Mouse (Mus musculus): Measurements from ENCODE around the gene Aknad1. TPM values are rescaled to one million over a fixed set of nuclear protein-coding genes. Genes with fewer than 3 reads are reported as not detected.

Gene Aknad1
- polyA plus RNA-seq, 1 experiment, result 2.9 TPM

DNA sequence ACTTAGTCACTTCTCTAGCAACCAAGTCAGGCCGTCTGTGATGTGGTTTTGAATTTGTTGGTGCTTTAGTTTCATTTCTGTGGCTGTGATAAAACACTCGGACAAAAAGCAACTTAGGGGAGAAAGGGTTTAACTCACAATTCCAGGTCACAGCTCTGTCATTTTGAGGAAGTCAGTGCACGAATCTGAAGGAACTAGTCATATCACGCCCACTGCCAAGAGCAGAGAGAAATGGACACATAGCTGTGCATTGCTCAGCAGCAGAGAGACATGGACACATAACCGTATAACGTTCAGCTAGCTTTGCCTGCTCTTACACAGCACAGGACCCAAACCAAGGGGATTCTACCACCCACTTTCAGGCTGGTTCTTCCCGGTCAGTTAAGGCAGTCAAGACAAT lies 13.0 kb upstream of the Aknad1 start:
- no peaks in the 10 kb centered on the region for H3K27me3 ChIP-seq (ENCODE audit: control insufficient read depth, insufficient read depth, insufficient read length)
- no peak overlapping the region for H3ac ChIP-seq (ENCODE audit: control insufficient read depth, insufficient read length)
- H3K36me3 ChIP-seq (ENCODE audit: control insufficient read depth, insufficient read depth), result no peaks in the 10 kb centered on the region
- TF ChIP-seq POLR2AphosphoS2 (IDR thresholded peaks at IDR 0.05; ENCODE audit: insufficient read length, low read depth), result no peak
- no peak for TF ChIP-seq REST (IDR thresholded peaks at IDR 0.05; ENCODE audit: insufficient read depth, insufficient read length)
- no peak for TF ChIP-seq TCF3 (IDR thresholded peaks at IDR 0.05; ENCODE audit: insufficient read length, low read depth)
- no peak for TF ChIP-seq TCF12 (IDR thresholded peaks at IDR 0.05; ENCODE audit: insufficient read depth, poor library complexity, severe bottlenecking)
- no peak for TF ChIP-seq E2F4 (IDR thresholded peaks at IDR 0.05; ENCODE audit: insufficient read depth)
- no peak for TF ChIP-seq POLR2A (IDR thresholded peaks at IDR 0.05; ENCODE audit: insufficient read length, low read depth)
- TF ChIP-seq MAX (IDR thresholded peaks at IDR 0.05; ENCODE audit: low read depth), result no peak
- no peak for TF ChIP-seq SRF (IDR thresholded peaks at IDR 0.05; ENCODE audit: control insufficient read depth, insufficient read length, low read depth)
- TF ChIP-seq MYOG (IDR thresholded peaks at IDR 0.05; ENCODE audit: control insufficient read depth in 1 of 3, insufficient read depth in 1 of 3, insufficient read length in 2 of 3, low read depth in 2 of 3), result no peak
- H3K79me2 ChIP-seq (ENCODE audit: control insufficient read depth, insufficient read depth), result peaks cover 2% of the 10 kb centered on the region
- no peak overlapping the region for H3K4me2 ChIP-seq (ENCODE audit: low read depth)
- H3K4me3 ChIP-seq, result no peak overlapping the region

DNA sequence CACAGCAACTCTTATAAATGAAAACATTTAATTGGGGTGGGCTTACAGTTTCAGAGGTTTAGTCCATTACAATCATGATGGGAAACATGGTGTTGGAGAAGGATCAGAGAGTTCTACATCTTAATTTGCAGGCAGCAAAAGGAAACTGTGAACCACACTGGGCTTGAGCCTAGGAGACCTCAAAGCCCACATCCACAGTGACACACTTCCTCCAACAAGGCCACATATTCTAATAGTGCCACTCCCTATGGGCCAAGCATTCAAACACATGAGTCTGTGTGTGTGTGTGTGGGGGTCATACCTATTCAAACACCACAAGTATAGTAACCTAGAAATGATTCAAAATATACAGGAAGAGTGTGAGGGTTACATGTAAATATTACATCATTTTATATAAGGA lies 12.1 kb upstream of the Aknad1 start:
- TF ChIP-seq POLR2A (IDR thresholded peaks at IDR 0.05; ENCODE audit: insufficient read length, low read depth) (no peak), MYOD1 (IDR thresholded peaks at IDR 0.05; ENCODE audit: control insufficient read depth in 1 of 3, insufficient read length in 2 of 3, low read depth in 2 of 3) (no peak), USF1 (IDR thresholded peaks at IDR 0.05; ENCODE audit: low read depth) (no peak), CEBPB (IDR thresholded peaks at IDR 0.05; ENCODE audit: insufficient read depth, poor library complexity, severe bottlenecking) (no peak), TCF3 (IDR thresholded peaks at IDR 0.05; ENCODE audit: insufficient read length, low read depth) (no peak), SRF (IDR thresholded peaks at IDR 0.05; ENCODE audit: control insufficient read depth, insufficient read length, low read depth) (no peak), MYOG (IDR thresholded peaks at IDR 0.05; ENCODE audit: control insufficient read depth in 1 of 3, insufficient read depth in 1 of 3, insufficient read length in 2 of 3, low read depth in 2 of 3) (no peak), POLR2AphosphoS2 (IDR thresholded peaks at IDR 0.05; ENCODE audit: insufficient read length, low read depth) (no peak), MAX (IDR thresholded peaks at IDR 0.05; ENCODE audit: low read depth) (no peak), TCF12 (IDR thresholded peaks at IDR 0.05; ENCODE audit: insufficient read depth, poor library complexity, severe bottlenecking) (no peak), E2F4 (IDR thresholded peaks at IDR 0.05; ENCODE audit: insufficient read depth) (no peak), REST (IDR thresholded peaks at IDR 0.05; ENCODE audit: insufficient read depth, insufficient read length) (no peak)
- Histone ChIP-seq H3K4me2 (ENCODE audit: low read depth) (no peak overlapping the region), H3ac (ENCODE audit: control insufficient read depth, insufficient read length) (no peak overlapping the region), H3K27me3 (ENCODE audit: control insufficient read depth, insufficient read depth, insufficient read length) (no peaks in the 10 kb centered on the region), H3K36me3 (ENCODE audit: control insufficient read depth, insufficient read depth) (no peaks in the 10 kb centered on the region), H3K79me2 (ENCODE audit: control insufficient read depth, insufficient read depth) (no peaks in the 10 kb centered on the region), H3K4me3 (no peak overlapping the region)

GRCm38 (mm10) chr3:108727776-108728175 lies 11.7 kb upstream of the Aknad1 start:
- TF ChIP-seq MAX (IDR thresholded peaks at IDR 0.05; ENCODE audit: low read depth), result no peak
- TF ChIP-seq REST (IDR thresholded peaks at IDR 0.05; ENCODE audit: insufficient read depth, insufficient read length), result no peak
- no peak for TF ChIP-seq TCF3 (IDR thresholded peaks at IDR 0.05; ENCODE audit: insufficient read length, low read depth)
- TF ChIP-seq MYOD1 (IDR thresholded peaks at IDR 0.05; ENCODE audit: control insufficient read depth in 1 of 3, insufficient read length in 2 of 3, low read depth in 2 of 3), result no peak
- no peak for TF ChIP-seq E2F4 (IDR thresholded peaks at IDR 0.05; ENCODE audit: insufficient read depth)
- no peak for TF ChIP-seq POLR2AphosphoS2 (IDR thresholded peaks at IDR 0.05; ENCODE audit: insufficient read length, low read depth)
- TF ChIP-seq POLR2A (IDR thresholded peaks at IDR 0.05; ENCODE audit: insufficient read length, low read depth), result no peak
- no peak for TF ChIP-seq TCF12 (IDR thresholded peaks at IDR 0.05; ENCODE audit: insufficient read depth, poor library complexity, severe bottlenecking)
- no peak for TF ChIP-seq SRF (IDR thresholded peaks at IDR 0.05; ENCODE audit: control insufficient read depth, insufficient read length, low read depth)
- no peak for TF ChIP-seq CEBPB (IDR thresholded peaks at IDR 0.05; ENCODE audit: insufficient read depth, poor library complexity, severe bottlenecking)
- H3K36me3 ChIP-seq (ENCODE audit: control insufficient read depth, insufficient read depth), result no peaks in the 10 kb centered on the region

GRCm38 (mm10) chr3:108730316-108730715 lies 9.1 kb upstream of the Aknad1 start:
- Histone ChIP-seq H3K4me2 (ENCODE audit: low read depth) (no peak overlapping the region), H3K79me2 (ENCODE audit: control insufficient read depth, insufficient read depth) (no peaks in the 10 kb centered on the region), H3K36me3 (ENCODE audit: control insufficient read depth, insufficient read depth) (no peaks in the 10 kb centered on the region), H3ac (ENCODE audit: control insufficient read depth, insufficient read length) (no peak overlapping the region), H3K27me3 (ENCODE audit: control insufficient read depth, insufficient read depth, insufficient read length) (no peaks in the 10 kb centered on the region), H3K4me3 (no peak overlapping the region)
- TF ChIP-seq MAX (IDR thresholded peaks at IDR 0.05; ENCODE audit: low read depth), result no peak
- TF ChIP-seq E2F4 (IDR thresholded peaks at IDR 0.05; ENCODE audit: insufficient read depth), result no peak
- TF ChIP-seq USF1 (IDR thresholded peaks at IDR 0.05; ENCODE audit: low read depth), result no peak
- TF ChIP-seq TCF12 (IDR thresholded peaks at IDR 0.05; ENCODE audit: insufficient read depth, poor library complexity, severe bottlenecking), result no peak
- TF ChIP-seq POLR2AphosphoS2 (IDR thresholded peaks at IDR 0.05; ENCODE audit: insufficient read length, low read depth), result no peak
- no peak for TF ChIP-seq POLR2A (IDR thresholded peaks at IDR 0.05; ENCODE audit: insufficient read length, low read depth)

More at GRCm38 (mm10) chr3:108727776-108728175, 11.7 kb upstream of the Aknad1 start:
- no peaks in the 10 kb centered on the region for H3K27me3 ChIP-seq (ENCODE audit: control insufficient read depth, insufficient read depth, insufficient read length)
- H3ac ChIP-seq (ENCODE audit: control insufficient read depth, insufficient read length), result no peak overlapping the region
- H3K4me2 ChIP-seq (ENCODE audit: low read depth), result no peak overlapping the region
- H3K79me2 ChIP-seq (ENCODE audit: control insufficient read depth, insufficient read depth), result no peaks in the 10 kb centered on the region
- H3K4me3 ChIP-seq, result no peak overlapping the region

DNA sequence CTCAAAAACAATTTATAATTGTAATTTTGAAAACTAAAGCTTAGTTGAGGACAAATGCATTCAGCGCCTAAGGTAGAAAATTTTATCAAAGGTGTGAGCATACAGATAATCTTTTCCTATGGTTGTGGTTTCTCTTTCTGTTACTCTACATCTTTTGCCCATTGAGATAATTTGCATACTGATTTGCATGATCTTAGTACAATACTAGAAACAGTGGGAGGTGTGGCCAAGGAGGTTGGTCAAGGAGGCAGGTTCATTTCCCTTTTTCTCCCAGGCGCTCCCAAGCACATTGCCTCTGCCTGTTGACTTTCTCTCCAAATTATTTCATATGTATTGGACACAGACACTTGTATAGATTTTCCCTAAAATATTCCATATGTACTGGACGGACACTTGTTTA lies 1.7 kb upstream of the Aknad1 start:
- H3K27me3 ChIP-seq (ENCODE audit: control insufficient read depth, insufficient read depth, insufficient read length), result no peaks in the 10 kb centered on the region
- no peak overlapping the region for H3K4me2 ChIP-seq (ENCODE audit: low read depth)
- no peak overlapping the region for H3ac ChIP-seq (ENCODE audit: control insufficient read depth, insufficient read length)
- H3K36me3 ChIP-seq (ENCODE audit: control insufficient read depth, insufficient read depth), result no peaks in the 10 kb centered on the region
- H3K79me2 ChIP-seq (ENCODE audit: control insufficient read depth, insufficient read depth), result no peaks in the 10 kb centered on the region
- no peak overlapping the region for H3K4me3 ChIP-seq
- TF ChIP-seq MYOG (IDR thresholded peaks at IDR 0.05; ENCODE audit: control insufficient read depth in 1 of 3, insufficient read depth in 1 of 3, insufficient read length in 2 of 3, low read depth in 2 of 3), result no peak
